Mouse (Mus musculus) intestine, postnatal 0 days (tissue): ENCODE results near the gene Dnttip1. TPM values are rescaled to one million over a fixed set of nuclear protein-coding genes. Genes with fewer than 3 reads are reported as not detected.

ENCODE experiments used
- ATAC-seq: fragments of 200-750 bp; cut with Nextera tagmentation; 2 replicates; pipeline ENCODE4 v1.8.0; 2017; ENCODE audit warnings: mild to moderate bottlenecking, moderate TSS enrichment, moderate library complexity
- H3K27ac ChIP-seq: fragments of 300-500 bp; sonication (generic); 2 replicates; pipeline ENCODE4 v1.5.1; 2014; ENCODE audit warnings: mild to moderate bottlenecking, low read depth, low read length, moderate library complexity
- H3K27me3 ChIP-seq: fragments of 300-500 bp; sonication (generic); replicated peaks from 2 replicates; pipeline ENCODE4 v1.6.1; 2014; ENCODE audit warnings: low read length, mixed read lengths; ENCODE audit not compliant: control insufficient read depth, insufficient read depth
- H3K36me3 ChIP-seq: fragments of 300-500 bp; sonication (generic); 2 replicates; pipeline ENCODE4 v1.6.1; 2014; ENCODE audit warnings: mild to moderate bottlenecking, moderate library complexity; ENCODE audit not compliant: control insufficient read depth, insufficient read depth
- H3K4me1 ChIP-seq: fragments of 300-500 bp; sonication (generic); replicated peaks from 2 replicates; pipeline ENCODE4 v1.6.1; 2014; ENCODE audit warnings: antibody characterized with exemption, low read length, mixed read lengths; ENCODE audit not compliant: control insufficient read depth, insufficient read depth
- H3K4me2 ChIP-seq: fragments of 300-500 bp; sonication (generic); replicated peaks from 2 replicates; pipeline ENCODE4 v1.6.1; 2014; ENCODE audit warnings: low read depth, mild to moderate bottlenecking, moderate library complexity
- H3K4me3 ChIP-seq: fragments of 300-500 bp; sonication (generic); 2 replicates; pipeline ENCODE4 v1.5.1; 2014; ENCODE audit warnings: low read depth, low read length
- H3K9ac ChIP-seq: fragments of 300-500 bp; sonication (generic); 2 replicates; pipeline ENCODE4 v1.6.1; 2014; ENCODE audit warnings: mild to moderate bottlenecking, low read depth, low read length
- H3K9me3 ChIP-seq: fragments of 300-500 bp; sonication (generic); 2 replicates; pipeline ENCODE4 v1.6.1; 2016; ENCODE audit warnings: mixed run types; ENCODE audit not compliant: control insufficient read depth
- CTCF ChIP-seq: sonication (generic); IDR thresholded peaks from 2 replicates; pipeline ENCODE4 v1.5.1; 2016; ENCODE audit warnings: low read depth, mild to moderate bottlenecking, control low read depth, antibody characterized with exemption, moderate library complexity
- whole genome bisulfite sequencing: fragments of 180-500 bp; shearing (Covaris S2); extraction: QIAGEN DNeasy Blood & Tissue Kit; methylation state at CpG from one replicate; pipeline ENCODE4 v1.1.7; 2014; 5-methylcytosine and 5-hydroxymethylcytosine counted together
- polyA plus RNA-seq: library from polyadenylated mRNA; unstranded; fragments of >200 nt; fragmentation: Nextera tagmentation; extraction: Ambion mirVana; gene quantifications from 2 replicates; pipeline ENCODE4 v1.2.1, GENCODE M21; 2015

Gene Dnttip1
- polyA plus RNA-seq, 1 experiment from 2014 or later, result 43.3 TPM

DNA sequence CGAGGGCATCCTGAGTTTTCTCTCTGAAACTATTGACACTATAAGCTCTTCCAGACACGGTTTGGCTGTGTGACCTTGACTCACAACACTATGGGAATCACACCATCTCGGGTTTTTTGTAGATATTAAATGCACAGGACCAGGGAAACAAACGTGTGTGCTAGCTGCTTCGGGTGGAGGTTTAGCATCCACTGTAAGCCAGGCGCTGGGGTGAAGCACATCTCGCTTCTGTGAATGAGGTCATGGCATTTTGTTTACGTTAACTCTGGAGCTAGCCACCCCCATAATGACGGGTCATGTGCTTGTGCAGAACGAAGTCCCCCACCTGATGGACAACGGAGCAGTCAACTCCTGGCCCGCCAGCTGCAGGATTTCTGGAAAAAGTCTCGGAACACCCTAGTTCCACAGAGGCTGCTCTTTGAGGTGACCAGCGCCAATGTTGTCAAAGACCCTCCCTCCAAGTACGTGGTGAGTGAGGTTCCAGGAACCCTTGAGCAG, 40.7 kb downstream of the Dnttip1 start:
- peak; percentile 18; the same call in 1 of the 2 replicates for ATAC-seq
- Histone ChIP-seq H3K4me3 (peak overlapping the region; percentile 59), H3K4me2 (peak overlapping the region; percentile 91), H3K9me3 (no peaks in the 10 kb centered on the region), H3K4me1 (0 out of 2 replicates have a peak, but pooled peaks cover 6% of the 10 kb centered on the region), H3K36me3 (peaks cover 17% of the 10 kb centered on the region), H3K27me3 (no peaks in the 10 kb centered on the region), H3K9ac (peak overlapping the region; percentile 83), H3K27ac (peak overlapping the region; percentile 89)
- no peak for TF ChIP-seq CTCF
- WGBS, result 14% methylated on average over 15 of the region's 15 CpGs

DNA sequence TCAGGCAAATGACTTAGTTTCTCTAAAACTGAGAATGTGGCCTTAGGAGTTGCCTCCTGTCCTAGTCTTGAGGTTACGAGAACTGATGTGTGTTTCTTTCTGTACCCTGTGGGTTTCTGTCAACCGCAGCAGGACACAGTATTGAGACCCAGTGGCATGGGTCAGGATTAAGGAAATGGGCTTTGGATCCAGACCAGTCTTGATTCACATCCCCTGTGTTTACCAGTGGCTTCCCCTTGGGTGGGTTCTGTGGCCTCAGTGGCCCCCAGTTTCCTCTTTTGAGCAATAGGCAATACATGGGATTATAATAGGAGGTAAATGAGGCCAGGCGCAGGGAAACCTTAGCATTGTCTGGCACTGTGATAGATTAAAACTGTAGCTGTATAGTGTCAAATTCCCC, 41.2 kb downstream of the Dnttip1 start:
- H3K9ac ChIP-seq, result no peak overlapping the region
- H3K27ac ChIP-seq, result 0 out of 2 replicates have a peak overlapping the region, but pooled peaks have one; percentile 89
- 0 out of 2 replicates have a peak, but pooled peaks cover 6% of the 10 kb centered on the region for H3K4me1 ChIP-seq
- H3K9me3 ChIP-seq, result no peaks in the 10 kb centered on the region
- peak overlapping the region; percentile 91 for H3K4me2 ChIP-seq
- H3K36me3 ChIP-seq, result peaks cover 23% of the 10 kb centered on the region
- no peaks in the 10 kb centered on the region for H3K27me3 ChIP-seq
- H3K4me3 ChIP-seq, result peak overlapping the region; percentile 59
- 84% methylated on average over 3 of the region's 3 CpGs for WGBS
- no peak for TF ChIP-seq CTCF
- ATAC-seq, result no peak

DNA sequence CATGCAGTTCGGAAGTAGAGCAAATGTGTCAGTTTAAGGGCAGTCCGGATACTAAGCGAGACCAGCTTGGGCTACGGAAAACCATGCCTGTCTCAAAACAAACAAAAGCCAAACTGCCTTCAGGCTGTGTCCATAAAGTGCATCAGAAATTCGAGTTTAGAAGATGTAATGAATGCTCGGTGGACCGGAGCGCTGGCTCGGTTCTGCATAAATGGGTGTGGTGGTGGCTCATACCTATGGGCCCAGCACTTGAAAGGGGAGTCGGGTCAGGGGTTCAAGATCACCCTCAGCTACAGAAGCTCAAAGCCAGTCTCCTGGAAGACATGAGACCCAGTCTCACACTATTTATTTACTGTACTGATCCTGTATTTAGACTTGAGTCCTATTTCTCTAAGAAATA, 42.0 kb downstream of the Dnttip1 start:
- Histone ChIP-seq H3K4me2 (no peak overlapping the region; the same call in 1 of the 2 replicates), H3K36me3 (peaks cover 31% of the 10 kb centered on the region), H3K9ac (no peak overlapping the region), H3K4me3 (no peak overlapping the region), H3K9me3 (no peaks in the 10 kb centered on the region), H3K27ac (no peak overlapping the region), H3K4me1 (0 out of 2 replicates have a peak, but pooled peaks cover 6% of the 10 kb centered on the region), H3K27me3 (no peaks in the 10 kb centered on the region)
- WGBS, result 81% methylated on average over 10 of the region's 10 CpGs
- no peak for TF ChIP-seq CTCF
- ATAC-seq, result no peak

DNA sequence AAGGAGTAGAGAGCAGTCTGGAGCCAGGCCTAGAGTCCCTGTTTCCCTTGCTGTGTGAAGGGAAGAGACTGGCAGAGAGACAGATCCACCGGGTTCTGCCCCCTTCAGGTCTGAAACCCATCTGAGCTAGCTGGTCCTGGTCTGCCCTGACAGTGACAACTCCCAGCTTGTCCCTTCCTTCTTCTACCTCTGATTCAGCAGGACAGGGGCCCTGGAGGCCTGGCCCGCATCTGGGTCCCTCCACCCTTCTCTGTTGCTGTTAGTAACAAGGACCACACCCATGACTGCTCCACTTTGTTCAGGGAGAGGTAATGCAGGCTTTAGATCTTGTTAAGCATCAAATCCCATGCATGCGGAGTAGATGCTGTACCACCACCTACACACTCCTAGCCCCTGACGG, 42.6 kb downstream of the Dnttip1 start:
- no peak for ATAC-seq
- Histone ChIP-seq H3K9ac (no peak overlapping the region), H3K4me1 (0 out of 2 replicates have a peak, but pooled peaks cover 6% of the 10 kb centered on the region), H3K27me3 (no peaks in the 10 kb centered on the region), H3K27ac (no peak overlapping the region), H3K4me3 (no peak overlapping the region), H3K4me2 (no peak overlapping the region), H3K36me3 (peaks cover 34% of the 10 kb centered on the region), H3K9me3 (no peaks in the 10 kb centered on the region)
- 60% methylated on average over 4 of the region's 4 CpGs for WGBS
- no peak for TF ChIP-seq CTCF

DNA sequence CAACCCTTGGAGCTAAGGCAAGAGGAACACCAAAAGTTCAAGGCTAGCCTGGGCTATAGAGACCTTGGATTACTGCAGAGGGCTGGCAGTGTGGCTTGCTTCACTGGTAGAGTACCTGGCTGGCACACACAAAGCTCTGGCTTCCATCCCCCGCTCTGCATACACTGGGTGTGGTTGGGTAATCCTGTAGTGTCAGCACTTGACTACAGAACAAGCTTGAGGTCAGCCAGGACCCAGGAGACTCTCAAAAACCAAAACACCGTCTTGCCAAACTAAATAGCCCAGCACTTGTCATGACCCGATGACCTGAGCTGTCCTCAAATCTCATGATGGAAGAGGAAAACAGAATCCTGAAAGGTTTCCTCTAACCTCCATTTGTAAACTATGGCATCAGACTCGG, 44.7 kb downstream of the Dnttip1 start:
- 56% methylated on average over 4 of the region's 4 CpGs for WGBS
- Histone ChIP-seq H3K27ac (no peak overlapping the region), H3K27me3 (no peaks in the 10 kb centered on the region)

DNA sequence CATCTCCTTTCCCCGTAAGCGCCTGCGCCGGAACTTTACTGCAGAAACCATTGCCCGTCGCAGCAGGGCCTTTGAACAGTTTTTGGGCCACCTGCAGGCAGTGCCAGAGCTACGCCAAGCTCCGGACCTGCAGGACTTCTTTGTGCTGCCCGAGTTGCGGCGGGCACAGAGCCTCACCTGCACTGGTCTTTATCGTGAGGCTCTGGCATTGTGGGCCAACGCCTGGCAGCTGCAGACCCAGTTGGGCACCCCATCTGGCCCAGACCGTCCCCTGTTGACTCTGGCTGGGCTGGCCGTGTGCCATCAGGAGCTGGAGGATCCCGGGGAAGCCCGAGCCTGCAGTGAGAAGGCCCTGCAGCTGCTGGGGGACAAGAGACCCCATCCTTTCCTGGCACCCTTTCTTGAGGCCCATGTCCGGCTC, 46.1 kb downstream of the Dnttip1 start:
- peak overlapping the region; percentile 60 for H3K27ac ChIP-seq
- 93% methylated on average over 18 of the region's 18 CpGs for WGBS
- TF ChIP-seq CTCF, result no peak
- no peak for ATAC-seq
- no peak overlapping the region for H3K4me2 ChIP-seq
- no peaks in the 10 kb centered on the region for H3K27me3 ChIP-seq
- peaks cover 62% of the 10 kb centered on the region for H3K36me3 ChIP-seq
- H3K9ac ChIP-seq, result no peak overlapping the region
- no peak overlapping the region for H3K4me3 ChIP-seq
- no peaks in the 10 kb centered on the region for H3K4me1 ChIP-seq
- H3K9me3 ChIP-seq, result no peaks in the 10 kb centered on the region

More for the DNA sequence above, 44.7 kb downstream of the Dnttip1 start:
- no peak for ATAC-seq
- H3K36me3 ChIP-seq, result peaks cover 48% of the 10 kb centered on the region
- H3K9me3 ChIP-seq, result no peaks in the 10 kb centered on the region
- no peaks in the 10 kb centered on the region for H3K4me1 ChIP-seq
- H3K9ac ChIP-seq, result no peak overlapping the region
- no peak overlapping the region for H3K4me3 ChIP-seq
- TF ChIP-seq CTCF, result no peak
- H3K4me2 ChIP-seq, result no peak overlapping the region
